Mouse (Mus musculus): Measurements from ENCODE around the gene Arpc5l.

- TF ChIP-seq GATA1 (IDR thresholded peaks at IDR 0.05; ENCODE audit: low read length): no peak
- TF ChIP-seq TAL1 (IDR thresholded peaks at IDR 0.05; ENCODE audit: low read length): no peak
Observed at GRCm38 (mm10) chr2:39031611-39032010, 26.5 kb downstream of the Arpc5l start.
